Mouse (Mus musculus) stomach, postnatal 0 days (tissue): ENCODE results near the gene Phip. TPM values are rescaled to one million over a fixed set of nuclear protein-coding genes. Genes with fewer than 3 reads are reported as not detected.
A peak's percentile ranks its signal among the peaks of the same experiment; 100 is the strongest.

Experiments
- ATAC-seq: fragments of 200-750 bp; cut with Nextera tagmentation; 2 replicates; pipeline ENCODE4 v1.8.0; 2017; ENCODE audit not compliant: low FRiP score, low TSS enrichment
- DNase-seq: peaks from one replicate; pipeline ENCODE4 v3.0.0-alpha.2; 2016; ENCODE audit warnings: low spot score
- H3K27ac ChIP-seq: fragments of 300-500 bp; sonication (generic); replicated peaks from 2 replicates; pipeline ENCODE4 v1.5.1; 2014; ENCODE audit warnings: mild to moderate bottlenecking, control low read depth
- H3K27me3 ChIP-seq: fragments of 300-500 bp; sonication (generic); 2 replicates; pipeline ENCODE4 v1.6.1; 2014; ENCODE audit warnings: low read length; ENCODE audit not compliant: control insufficient read depth, insufficient read depth
- H3K36me3 ChIP-seq: fragments of 300-500 bp; sonication (generic); 2 replicates; pipeline ENCODE4 v1.6.1; 2014; ENCODE audit warnings: low read length, mixed read lengths; ENCODE audit not compliant: control insufficient read depth, insufficient read depth
- H3K4me1 ChIP-seq: fragments of 300-500 bp; sonication (generic); replicated peaks from 2 replicates; pipeline ENCODE4 v1.6.1; 2014; ENCODE audit warnings: antibody characterized with exemption; ENCODE audit not compliant: control insufficient read depth, insufficient read depth
- H3K4me2 ChIP-seq: fragments of 300-500 bp; sonication (generic); replicated peaks from 2 replicates; pipeline ENCODE4 v1.6.1; 2014; ENCODE audit warnings: low read depth, mild to moderate bottlenecking, control low read depth, moderate library complexity
- H3K4me3 ChIP-seq: fragments of 300-500 bp; sonication (generic); 2 replicates; pipeline ENCODE4 v1.5.1; 2014; ENCODE audit warnings: low read depth, low read length, control low read depth
- H3K9ac ChIP-seq: fragments of 300-500 bp; sonication (generic); 2 replicates; pipeline ENCODE4 v1.6.1; 2014; ENCODE audit warnings: mild to moderate bottlenecking, low read length, control low read depth, mixed read lengths
- H3K9me3 ChIP-seq: fragments of 300-500 bp; sonication (generic); 2 replicates; pipeline ENCODE4 v1.6.1; 2016; ENCODE audit warnings: low read length; ENCODE audit not compliant: control insufficient read depth
- CTCF ChIP-seq: IDR thresholded peaks from 2 replicates; pipeline ENCODE4 v1.5.1; 2016; ENCODE audit warnings: antibody characterized with exemption, low read depth, mild to moderate bottlenecking, moderate library complexity
- EP300 ChIP-seq: optimal IDR thresholded peaks from 2 replicates; pipeline ENCODE3; 2016; ENCODE audit warnings: antibody characterized with exemption
- WGBS: fragments of 180-500 bp; shearing (Covaris S2); extraction: QIAGEN DNeasy Blood & Tissue Kit; methylation state at CpG from one replicate; pipeline ENCODE4 v1.1.7; 2014; 5-methylcytosine and 5-hydroxymethylcytosine counted together
- polyA plus RNA-seq: library from polyadenylated mRNA; unstranded; fragments of >200 nt; fragmentation: Nextera tagmentation; extraction: Ambion mirVana; gene quantifications from 2 replicates; pipeline ENCODE4 v1.2.1, GENCODE M21; 2015

Phip gene
- polyA plus RNA-seq, result 22.1 and 24.1 TPM in 2 replicates

DNA sequence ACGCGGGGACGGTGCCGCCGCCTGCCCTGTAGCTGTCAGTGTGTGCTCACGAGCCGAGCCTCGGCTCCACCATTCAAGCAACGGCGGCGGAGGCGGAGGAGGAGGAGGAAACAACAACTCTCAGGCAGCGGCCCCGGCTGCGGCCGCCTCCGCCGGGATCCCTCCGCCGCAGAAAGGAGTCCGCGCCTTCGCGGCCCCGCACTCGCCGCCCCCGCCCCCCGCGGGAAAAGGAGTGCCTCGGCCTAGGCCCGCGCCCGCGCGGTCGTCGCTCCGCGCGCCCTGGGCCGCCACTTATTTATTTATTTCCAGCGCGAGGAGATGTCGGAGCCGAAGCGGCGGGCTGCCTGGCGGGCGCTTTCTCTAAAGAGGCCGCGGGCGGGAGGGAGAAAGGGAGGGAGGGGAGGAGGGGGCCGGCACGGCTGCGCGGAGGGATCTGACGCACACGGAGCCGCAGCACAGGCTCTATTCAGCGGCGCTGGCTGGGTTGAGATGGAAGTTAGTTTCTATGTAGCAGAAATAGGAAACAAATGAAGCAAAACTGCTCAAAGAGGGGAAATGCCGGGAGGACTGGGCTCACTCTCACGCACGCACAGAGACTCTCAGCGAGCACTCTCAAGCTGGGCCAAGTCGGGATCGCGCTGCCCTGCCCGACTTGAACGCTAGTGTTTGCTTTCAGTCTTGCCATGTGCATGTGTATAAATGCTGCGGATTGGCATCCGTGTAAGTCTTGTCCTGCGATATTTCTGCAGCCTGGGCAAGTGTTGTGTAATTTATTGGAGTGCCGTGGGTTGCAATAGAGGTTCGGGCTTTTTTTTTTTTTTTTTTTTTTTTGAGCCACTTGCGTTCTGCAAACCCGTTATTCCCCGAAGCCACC lies at the start of gene Phip:
Gene Phip, minus strand, starts transcription at position 175 of the 874 bp plus-strand sequence.
- Histone ChIP-seq H3K4me3 (peak within 1 kb of the TSS; percentile 91), H3K9ac (peak within 1 kb of the TSS; percentile 92), H3K36me3 (no peaks in the 10 kb centered on the region; the same call in 1 of the 2 replicates), H3K27me3 (no peaks in the 10 kb centered on the region), H3K27ac (peak within 1 kb of the TSS; percentile 99), H3K9me3 (no peaks in the 10 kb centered on the region), H3K4me1 (no peaks in the 10 kb centered on the region), H3K4me2 (peak within 1 kb of the TSS; percentile 60)
- under 1% methylated on average over 45 of the region's 79 CpGs for WGBS
- peak; percentile 91 for DNase-seq
- peak; percentile 90 for ATAC-seq
- TF ChIP-seq CTCF, result peak; percentile 23; the same call in 1 of the 2 replicates
- TF ChIP-seq EP300, result no peak

DNA sequence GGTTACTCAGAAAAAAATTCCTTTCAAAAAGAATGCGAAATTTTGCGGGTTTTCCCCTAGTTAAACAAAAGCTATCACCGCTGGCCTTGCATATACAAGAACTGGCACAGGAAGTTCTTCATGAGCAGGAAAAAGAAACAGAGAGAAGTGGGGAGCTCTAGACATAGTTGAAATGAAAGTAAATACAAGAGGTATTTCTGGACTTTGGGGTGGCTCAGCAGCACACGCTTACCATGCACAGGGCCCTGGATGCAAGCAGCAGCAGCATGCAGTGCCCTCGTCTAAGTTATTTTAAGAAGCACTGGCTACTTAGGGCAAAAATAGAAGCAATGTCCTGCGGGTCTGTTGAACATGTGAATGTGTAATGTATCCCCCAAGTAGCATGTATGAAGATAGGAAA lies 48.4 kb upstream of the Phip start:
- Histone ChIP-seq H3K9me3 (no peaks in the 10 kb centered on the region), H3K27me3 (no peaks in the 10 kb centered on the region), H3K4me2 (no peak overlapping the region), H3K9ac (no peak overlapping the region), H3K27ac (no peak overlapping the region), H3K4me3 (no peak overlapping the region), H3K36me3 (no peaks in the 10 kb centered on the region), H3K4me1 (no peaks in the 10 kb centered on the region)
- 48% methylated on average over 6 of the region's 6 CpGs for WGBS
- no peak for DNase-seq
- no peak for TF ChIP-seq EP300
- no peak for TF ChIP-seq CTCF
- no peak for ATAC-seq

DNA sequence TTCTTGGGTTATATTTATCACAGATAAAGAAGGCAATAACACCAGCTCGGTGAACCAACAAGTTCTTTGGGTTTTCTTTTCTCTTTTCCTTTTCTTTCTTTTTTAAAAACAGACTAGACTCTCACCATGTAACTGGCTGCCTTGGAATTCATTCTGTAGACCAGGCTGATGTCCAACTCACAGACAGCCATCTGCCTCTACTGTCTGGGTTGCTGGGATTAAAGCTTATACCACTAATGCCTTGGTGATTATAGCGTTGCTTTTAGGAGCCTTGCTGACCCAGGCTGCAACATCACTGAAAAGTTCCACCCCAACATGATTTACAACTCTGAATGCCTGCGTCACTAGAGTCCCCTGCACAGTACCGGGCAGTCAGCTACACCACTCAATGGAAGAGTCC lies 39.2 kb upstream of the Phip start:
- no peaks in the 10 kb centered on the region for H3K9me3 ChIP-seq
- DNase-seq (no peak), ATAC-seq (no peak)
- H3K4me3 ChIP-seq, result no peak overlapping the region
- no peaks in the 10 kb centered on the region for H3K27me3 ChIP-seq
- H3K4me2 ChIP-seq, result no peak overlapping the region
- no peaks in the 10 kb centered on the region for H3K36me3 ChIP-seq
- WGBS, result 74% methylated on average over 4 of the region's 4 CpGs
- no peak overlapping the region for H3K9ac ChIP-seq
- H3K4me1 ChIP-seq, result no peaks in the 10 kb centered on the region
- no peak overlapping the region for H3K27ac ChIP-seq
- TF ChIP-seq EP300 (no peak), CTCF (no peak)

DNA sequence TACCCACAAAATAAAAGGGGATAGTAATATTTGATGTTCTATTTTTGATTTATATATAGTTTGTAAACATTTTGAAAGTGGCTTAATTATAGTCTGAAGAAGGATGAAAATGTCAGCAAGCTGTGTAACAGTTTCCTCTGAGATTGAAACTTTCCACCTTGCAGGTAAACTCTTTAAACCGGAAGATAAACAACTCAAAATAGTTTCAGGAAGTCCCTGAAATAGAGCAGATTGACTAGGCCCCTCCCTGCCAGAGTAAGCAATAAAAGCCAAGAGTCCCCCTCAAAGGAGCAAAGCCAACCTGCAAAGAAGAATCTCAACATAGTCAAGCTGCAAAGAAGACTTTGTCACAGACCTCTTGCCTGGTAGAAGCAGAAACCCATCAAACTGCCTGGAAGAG lies 33.0 kb upstream of the Phip start:
- Histone ChIP-seq H3K4me1 (no peaks in the 10 kb centered on the region), H3K27ac (no peak overlapping the region), H3K9me3 (no peaks in the 10 kb centered on the region), H3K27me3 (no peaks in the 10 kb centered on the region), H3K9ac (no peak overlapping the region), H3K4me2 (no peak overlapping the region), H3K36me3 (no peaks in the 10 kb centered on the region), H3K4me3 (no peak overlapping the region)
- WGBS, result 84% methylated on average over 1 of the region's 1 CpGs
- TF ChIP-seq EP300, result no peak
- TF ChIP-seq CTCF, result no peak
- DNase-seq (no peak), ATAC-seq (no peak)

DNA sequence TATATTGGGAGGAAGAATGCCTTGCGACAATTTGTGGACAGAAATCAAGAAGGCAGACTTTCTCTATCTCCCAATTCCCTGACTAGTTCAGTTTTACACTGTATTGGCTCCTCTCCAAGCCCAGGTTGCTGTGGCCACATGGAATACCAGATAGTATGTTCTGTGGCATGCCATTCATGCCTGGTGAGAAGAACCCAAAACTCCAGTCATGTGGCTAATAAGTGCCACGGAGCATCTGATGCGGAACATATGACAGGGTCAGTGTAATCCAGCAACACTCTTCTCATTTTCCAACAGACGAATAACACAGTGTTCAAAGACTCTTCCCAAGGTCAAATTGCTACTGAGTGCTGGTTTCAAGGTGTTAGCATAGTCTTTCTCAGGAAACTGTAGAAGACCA lies 26.0 kb upstream of the Phip start:
- WGBS, result 86% methylated on average over 4 of the region's 4 CpGs

More for the DNA sequence above, 26.0 kb upstream of the Phip start:
- H3K27ac ChIP-seq, result no peak overlapping the region
- H3K4me3 ChIP-seq, result no peak overlapping the region
- no peak for ATAC-seq
- H3K36me3 ChIP-seq, result no peaks in the 10 kb centered on the region
- H3K4me1 ChIP-seq, result no peaks in the 10 kb centered on the region
- H3K9ac ChIP-seq, result no peak overlapping the region
- no peaks in the 10 kb centered on the region for H3K27me3 ChIP-seq
- H3K9me3 ChIP-seq, result no peaks in the 10 kb centered on the region
- H3K4me2 ChIP-seq, result no peak overlapping the region
- TF ChIP-seq EP300 (no peak), CTCF (no peak)
- DNase-seq, result no peak
